Mouse (Mus musculus) CD8-positive naive resting alpha-beta T cell, adult 2 months (primary cell): ENCODE measurements around the gene Cux1.
A peak's percentile ranks its signal among the peaks of the same experiment; 100 is the strongest.
"Not testable (repeated sequence)": the region's sequence is repeated elsewhere in the genome, so short reads cannot be mapped to it uniquely, and the experiment has no call there.

Experiments used
- DNase-seq, 2 experiments: peaks; one replicate each; pipeline ENCODE4 v3.0.0; 2022; ENCODE audit warnings: low read depth in 2 of 2, low spot score in 2 of 2

Gene Cux1

DNA sequence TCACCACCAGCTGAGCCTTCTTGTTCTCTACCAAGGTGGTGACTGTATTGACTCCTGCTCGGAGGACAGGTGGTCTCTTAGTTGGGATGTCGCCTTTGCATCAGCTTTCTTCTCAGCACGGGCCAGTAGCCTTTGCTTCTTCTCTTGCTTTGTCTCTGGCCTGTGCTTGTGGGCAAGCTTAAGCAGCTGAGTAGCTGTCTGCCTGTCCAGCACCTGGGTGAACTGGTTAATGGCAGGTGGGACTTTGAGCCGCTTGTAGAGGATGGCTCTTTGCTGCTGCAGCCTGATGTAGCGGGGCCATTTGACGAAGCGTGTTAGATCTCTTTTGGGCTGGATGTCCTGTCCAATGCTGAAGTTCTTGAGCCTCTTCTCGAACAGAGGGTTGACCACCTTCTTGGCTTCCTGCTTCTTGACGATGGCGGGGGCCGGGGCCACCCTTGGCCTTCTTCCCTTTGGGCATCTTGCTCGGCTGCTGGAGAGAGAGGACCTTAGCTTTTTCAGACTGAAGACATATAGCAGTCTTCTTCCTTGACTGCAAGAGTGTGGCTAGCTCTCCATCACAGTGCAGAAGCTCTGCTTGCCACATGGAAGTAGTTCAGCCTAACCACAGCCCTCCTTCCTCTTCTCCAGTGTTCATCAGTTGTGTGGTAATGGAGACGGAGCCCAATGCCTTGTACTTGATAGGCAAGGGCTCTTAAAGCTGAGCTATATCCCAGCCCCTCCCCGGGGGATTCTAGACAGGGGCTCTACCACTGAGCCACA, 355.8 kb downstream of the Cux1 start:
- DNase-seq, result not testable (repeated sequence)

DNA sequence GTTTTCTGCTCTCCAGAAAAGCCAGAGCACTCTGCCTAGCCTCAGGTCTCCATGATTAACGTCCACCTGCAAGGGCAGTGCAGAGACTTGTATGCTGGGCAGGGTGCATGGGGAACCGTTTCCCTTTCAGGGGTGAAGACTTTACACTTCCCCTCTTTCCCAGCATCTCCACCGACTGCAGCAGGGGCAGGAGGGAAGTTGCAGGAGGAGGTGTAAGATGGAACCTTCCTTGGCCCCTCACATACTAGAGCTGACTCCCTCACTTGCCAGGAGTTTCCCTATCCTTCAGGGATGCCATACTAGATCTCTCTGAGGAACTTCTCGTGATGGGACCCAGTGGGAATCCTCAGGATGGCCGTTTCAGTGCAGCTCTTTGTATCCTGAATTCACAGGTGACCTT, 356.7 kb downstream of the Cux1 start:
- DNase-seq, result no peak

DNA sequence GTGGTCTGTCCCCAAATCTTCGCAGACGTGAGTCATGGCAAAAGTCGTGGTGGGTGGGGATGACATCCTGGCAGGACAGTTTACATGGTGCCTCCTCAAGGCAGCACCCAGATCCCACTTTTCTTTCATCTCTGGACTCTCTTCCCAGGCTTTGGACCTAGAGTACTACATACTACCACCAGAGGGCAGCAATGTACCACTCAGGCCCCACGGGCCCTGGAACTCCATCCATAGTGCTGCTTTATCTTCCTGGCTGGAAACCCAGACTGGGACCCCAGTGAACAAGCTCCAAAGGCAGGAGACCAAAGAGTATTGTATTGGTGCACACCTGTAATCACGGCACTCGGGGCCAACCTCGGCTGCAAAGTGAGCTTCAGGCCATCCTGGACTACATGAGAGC, 365.5 kb downstream of the Cux1 start:
- peak; percentile 18 to 36 for DNase-seq

DNA sequence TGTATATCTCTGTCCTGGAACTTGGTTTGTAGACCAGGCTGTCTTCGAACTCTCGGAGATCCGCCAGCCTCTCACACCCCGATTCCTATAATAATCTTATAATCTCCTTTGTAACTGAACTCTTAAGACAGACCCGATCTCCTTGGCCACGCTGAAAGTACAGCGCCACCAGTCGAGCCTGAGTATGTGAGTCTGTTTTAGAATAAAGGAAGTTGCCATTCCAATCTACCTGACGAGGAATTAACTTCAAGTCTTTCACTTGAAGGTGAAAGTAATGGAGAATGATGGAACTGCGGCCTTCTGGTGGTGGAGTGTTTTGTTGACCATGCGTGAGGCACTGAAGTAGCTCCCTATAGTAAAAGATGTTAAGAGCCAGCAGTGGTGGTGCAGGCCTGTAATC, 367.8 kb downstream of the Cux1 start:
- no peak for DNase-seq

DNA sequence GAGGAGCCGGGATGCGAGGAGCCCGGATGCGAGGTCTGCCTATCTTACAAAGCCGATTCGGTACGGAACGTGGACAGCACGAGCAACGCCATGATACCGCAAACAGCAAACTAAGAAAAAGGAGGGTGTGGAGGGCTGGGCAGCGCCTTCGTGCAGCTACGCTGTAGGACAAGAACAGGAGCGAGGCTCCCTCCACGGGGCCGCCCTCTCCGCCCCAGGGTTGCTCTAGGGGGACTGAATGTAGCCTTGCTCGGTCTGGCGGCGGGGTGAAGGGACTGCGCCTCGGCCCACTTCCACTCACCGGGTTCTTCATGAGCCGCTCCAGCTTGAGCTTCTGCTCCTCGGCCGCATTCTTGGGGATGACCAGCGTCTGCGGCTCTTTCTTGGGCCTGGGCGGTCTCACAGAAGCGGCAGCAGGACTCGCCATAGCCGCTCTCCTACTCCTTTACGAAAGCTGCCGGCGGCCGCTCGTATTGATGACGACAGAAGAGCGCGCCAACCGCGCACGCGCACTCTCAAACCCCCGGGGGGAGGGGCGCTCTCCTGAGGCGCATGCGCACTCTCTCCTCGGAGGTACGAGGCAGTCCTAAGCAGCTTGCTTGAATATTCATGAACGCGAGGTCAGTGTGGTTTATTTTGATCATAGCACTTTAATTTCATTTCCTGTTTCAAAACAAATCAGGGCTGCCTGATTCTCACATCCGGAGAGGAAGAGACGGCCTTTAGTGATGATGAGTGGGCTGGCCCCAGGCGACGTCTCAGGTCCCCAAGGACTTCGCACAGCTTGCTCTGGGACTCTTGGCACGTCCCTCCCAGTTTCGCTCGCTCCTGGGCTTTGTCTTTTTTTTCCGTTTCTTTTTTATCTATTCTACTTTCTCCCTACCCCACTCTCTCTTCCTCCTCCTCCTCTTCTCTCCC, 368.6 kb downstream of the Cux1 start, which contains the start of gene Prkrip1:
Gene Prkrip1, minus strand, starts transcription at position 490 of the 918 bp plus-strand sequence.
- DNase-seq, result peak; percentile 93 to 94
